ENCODE assay signal across 15 mouse cellular contexts in genomic region chr7:68472800-68473199, GRCm38 (mm10).
DNase-seq lines count a peak whose midpoint lies in the region; ATAC-seq and TF ChIP-seq lines count a peak whose summit lies in the region.
"Had no signal": no experiment of that assay in that cellular context is flagged by ENCODE, and none has a peak within 500 bp of the region (broad histone marks: within the 10 kb centered on the region; RNA-seq: fewer than 3 reads in every experiment).

No protein-coding gene starts in this region.

- H3K9ac ChIP-seq in forebrain, embryonic 13.5 days: no peak overlapping the region
- H3K9ac ChIP-seq: hindbrain, embryonic 12.5 days had no signal

- H3K4me1 ChIP-seq in forebrain, embryonic 10.5 days: peaks cover 21% of the 10 kb centered on the region
- no peaks in the 10 kb centered on the region for H3K4me1 ChIP-seq in forebrain, embryonic 13.5 days
- H3K4me1 ChIP-seq in thymus, adult 2 months (replicated peaks; ENCODE audit: control insufficient read depth, insufficient read depth, low read length): no peaks in the 10 kb centered on the region

- H3K9me3 ChIP-seq in forebrain, embryonic 10.5 days: no peaks in the 10 kb centered on the region
- no peaks in the 10 kb centered on the region for H3K9me3 ChIP-seq in forebrain, embryonic 13.5 days (replicated peaks)
- H3K9me3 ChIP-seq: hindbrain, embryonic 12.5 days had no signal

- H3K36me3 ChIP-seq in forebrain, embryonic 10.5 days (replicated peaks): no peaks in the 10 kb centered on the region
- no peaks in the 10 kb centered on the region for H3K36me3 ChIP-seq in forebrain, embryonic 13.5 days (ENCODE audit: poor library complexity, severe bottlenecking)
- H3K36me3 ChIP-seq in thymus, adult 2 months (ENCODE audit: control insufficient read depth, insufficient read depth, low read length): no peaks in the 10 kb centered on the region
- H3K36me3 ChIP-seq: hindbrain, embryonic 12.5 days had no signal

- no peak overlapping the region for H3K4me2 ChIP-seq in forebrain, embryonic 13.5 days
- H3K4me2 ChIP-seq: hindbrain, embryonic 12.5 days had no signal

- H3K4me3 ChIP-seq in forebrain, embryonic 10.5 days: no peak overlapping the region
- H3K4me3 ChIP-seq in forebrain, embryonic 13.5 days: no peak overlapping the region
- no peak overlapping the region for H3K4me3 ChIP-seq in thymus, adult 2 months (ENCODE audit: control insufficient read depth, insufficient read depth, low read length)
- H3K4me3 ChIP-seq: hindbrain, embryonic 12.5 days; left cerebral cortex, adult 2 months had no signal

- DNase-seq in forebrain, embryonic 10.5 days (ENCODE audit: extremely low spot score, low spot score): no peak
- DNase-seq in embryo, embryonic 11 days: peak; percentile 41
- peak; percentile 23 for DNase-seq in kidney, postnatal 10 days
- DNase-seq in retina, embryonic 14.5 days (ENCODE audit: low spot score): peak; percentile 12
- DNase-seq in thymus, adult 2 months: no peak
- DNase-seq in liver: no peak
- no peak for DNase-seq in heart, adult 11 months
- DNase-seq: adrenal gland, adult 8-10 months; cerebellum, adult 11 months; gastrocnemius, postnatal 14 days; lung, adult 2 months; lung, postnatal 36 days had no signal

- no peak for ATAC-seq in forebrain, embryonic 13.5 days

- 20% methylated on average over 5 of the region's 5 CpGs for WGBS in forebrain, embryonic 10.5 days
- WGBS in forebrain, embryonic 13.5 days: 2% methylated on average over 5 of the region's 5 CpGs
- 74% methylated on average over 5 of the region's 5 CpGs for WGBS in thymus, adult 2 months

- H3K27me3 ChIP-seq in forebrain, embryonic 10.5 days (ENCODE audit: poor library complexity, severe bottlenecking): peaks cover 8% of the 10 kb centered on the region; the same call in 1 of the 2 replicates
- H3K27me3 ChIP-seq in forebrain, embryonic 13.5 days: 0 out of 2 replicates have a peak, but pooled peaks cover 4% of the 10 kb centered on the region
- H3K27me3 ChIP-seq in thymus, adult 2 months (ENCODE audit: control insufficient read depth, insufficient read depth, low read length): no peaks in the 10 kb centered on the region
- H3K27me3 ChIP-seq: hindbrain, embryonic 12.5 days had no signal

- no peak for TF ChIP-seq POLR2A in thymus, adult 2 months (IDR thresholded peaks at IDR 0.05; ENCODE audit: control insufficient read depth, extremely low read depth, insufficient read depth, low read length, poor library complexity)

- no peak for TF ChIP-seq CTCF in thymus, adult 2 months (IDR thresholded peaks at IDR 0.05; ENCODE audit: borderline replicate concordance, control insufficient read depth, extremely low read depth, insufficient read depth, low read length, poor library complexity)

- H3K27ac ChIP-seq in forebrain, embryonic 10.5 days: peak overlapping the region; percentile 68
- H3K27ac ChIP-seq in forebrain, embryonic 13.5 days: no peak overlapping the region
- no peak overlapping the region for H3K27ac ChIP-seq in thymus, adult 2 months (ENCODE audit: control insufficient read depth, insufficient read depth, low read length)
- H3K27ac ChIP-seq: hindbrain, embryonic 12.5 days; left cerebral cortex, adult 2 months had no signal

Comparison
In these comparisons a context has a peak if more than half of its experiments do, and no peak if none do; other contexts are left out.
1. DNase-seq: peak in embryo, embryonic 11 days (single experiment), kidney, postnatal 10 days (single experiment) and retina, embryonic 14.5 days (single experiment); none in forebrain, embryonic 10.5 days (single experiment), thymus, adult 2 months (single experiment), liver (single experiment) and heart, adult 11 months (single experiment).